Mouse (Mus musculus) kidney, embryonic 15.5 days (tissue): ENCODE data around the gene Efnb1. TPM values are rescaled to one million over a fixed set of nuclear protein-coding genes. Genes with fewer than 3 reads are reported as not detected.

Source experiments
- ATAC-seq: fragments of 200-750 bp; cut with Nextera tagmentation; replicated peaks from 2 replicates; pipeline ENCODE4 v1.8.0; 2017; ENCODE audit warnings: moderate TSS enrichment; ENCODE audit not compliant: low FRiP score
- H3K27ac ChIP-seq: fragments of 300-500 bp; sonication (generic); 2 replicates; pipeline ENCODE4 v1.5.1; 2015; ENCODE audit warnings: mild to moderate bottlenecking, inconsistent platforms
- H3K27me3 ChIP-seq: fragments of 300-500 bp; sonication (generic); 2 replicates; pipeline ENCODE4 v1.6.1; 2015; ENCODE audit warnings: inconsistent platforms
- H3K36me3 ChIP-seq: fragments of 300-500 bp; sonication (generic); 2 replicates; pipeline ENCODE4 v1.6.1; 2015; ENCODE audit warnings: inconsistent platforms
- H3K4me1 ChIP-seq: fragments of 300-500 bp; sonication (generic); 2 replicates; pipeline ENCODE4 v1.6.1; 2015; ENCODE audit warnings: inconsistent platforms
- H3K4me2 ChIP-seq: fragments of 300-500 bp; sonication (generic); 2 replicates; pipeline ENCODE4 v1.6.1; 2015; ENCODE audit warnings: moderate library complexity, mild to moderate bottlenecking, inconsistent platforms
- H3K4me3 ChIP-seq: fragments of 300-500 bp; sonication (generic); replicated peaks from 2 replicates; pipeline ENCODE4 v1.5.1; 2015; ENCODE audit warnings: mild to moderate bottlenecking, inconsistent platforms
- H3K9ac ChIP-seq: fragments of 300-500 bp; sonication (generic); 2 replicates; pipeline ENCODE4 v1.6.1; 2015; ENCODE audit warnings: mild to moderate bottlenecking, inconsistent platforms
- H3K9me3 ChIP-seq: fragments of 300-500 bp; sonication (generic); replicated peaks from 2 replicates; pipeline ENCODE4 v1.6.1; 2016; ENCODE audit warnings: inconsistent platforms
- WGBS: fragments of 180-500 bp; shearing (Covaris S2); methylation state at CpG from one replicate; pipeline ENCODE4 v1.1.7; 2015; ENCODE audit warnings: mixed read lengths; 5-methylcytosine and 5-hydroxymethylcytosine counted together
- polyA plus RNA-seq: library from polyadenylated mRNA; unstranded; fragments of >200 nt; fragmentation: Nextera tagmentation; extraction: Ambion mirVana; gene quantifications from 2 replicates; pipeline ENCODE4 v1.2.1, GENCODE M21; 2015

Gene Efnb1
- polyA plus RNA-seq, 1 experiment from 2014 or later, result 69.5 TPM

GRCm38 (mm10) chrX:99164111-99164510, 28.2 kb downstream of the Efnb1 start:
- Histone ChIP-seq H3K4me3 (no peak overlapping the region), H3K4me2 (no peak overlapping the region), H3K4me1 (no peaks in the 10 kb centered on the region), H3K27me3 (peaks cover 67% of the 10 kb centered on the region), H3K9me3 (no peaks in the 10 kb centered on the region), H3K27ac (no peak overlapping the region), H3K36me3 (no peaks in the 10 kb centered on the region), H3K9ac (no peak overlapping the region)
- 94% methylated on average over 2 of the region's 2 CpGs for WGBS
- ATAC-seq, result no peak

GRCm38 (mm10) chrX:99164855-99165368, 29.0 kb downstream of the Efnb1 start:
- no peak for ATAC-seq
- Histone ChIP-seq H3K4me2 (no peak overlapping the region), H3K9ac (no peak overlapping the region), H3K9me3 (no peaks in the 10 kb centered on the region), H3K4me1 (no peaks in the 10 kb centered on the region), H3K4me3 (no peak overlapping the region), H3K27me3 (peaks cover 61% of the 10 kb centered on the region), H3K27ac (no peak overlapping the region), H3K36me3 (no peaks in the 10 kb centered on the region)
- WGBS, result 64% methylated on average over 4 of the region's 4 CpGs

- Histone ChIP-seq H3K9ac (no peak overlapping the region), H3K4me1 (peaks cover 9% of the 10 kb centered on the region; the same call in 1 of the 2 replicates), H3K9me3 (no peaks in the 10 kb centered on the region), H3K4me3 (no peak overlapping the region), H3K4me2 (no peak overlapping the region), H3K27me3 (peaks cover 66% of the 10 kb centered on the region), H3K27ac (no peak overlapping the region), H3K36me3 (no peaks in the 10 kb centered on the region)
- WGBS, result 59% methylated on average over 1 of the region's 1 CpGs
- ATAC-seq, result no peak
These were observed 31.1 kb downstream of the Efnb1 start for GRCm38 (mm10) chrX:99167014-99167413.

- H3K4me3 ChIP-seq, result no peak overlapping the region
- H3K36me3 ChIP-seq, result no peaks in the 10 kb centered on the region
- H3K27me3 ChIP-seq, result peaks cover 67% of the 10 kb centered on the region
- no peak overlapping the region for H3K9ac ChIP-seq
- H3K4me2 ChIP-seq, result no peak overlapping the region
- peaks cover 14% of the 10 kb centered on the region; the same call in 1 of the 2 replicates for H3K4me1 ChIP-seq
- WGBS, result 59% methylated on average over 7 of the region's 7 CpGs
- no peak overlapping the region for H3K27ac ChIP-seq
- no peaks in the 10 kb centered on the region for H3K9me3 ChIP-seq
- no peak for ATAC-seq
These were observed 31.6 kb downstream of the Efnb1 start for GRCm38 (mm10) chrX:99167550-99167949.

- ATAC-seq, result peak; percentile 90
- H3K9me3 ChIP-seq, result no peaks in the 10 kb centered on the region
- H3K27me3 ChIP-seq, result peaks cover 70% of the 10 kb centered on the region
- H3K4me1 ChIP-seq, result peaks cover 15% of the 10 kb centered on the region; the same call in 1 of the 2 replicates
- no peak overlapping the region for H3K4me3 ChIP-seq
- no peaks in the 10 kb centered on the region for H3K36me3 ChIP-seq
- no peak overlapping the region for H3K9ac ChIP-seq
- H3K4me2 ChIP-seq, result no peak overlapping the region
- WGBS, result 34% methylated on average over 5 of the region's 5 CpGs
- peak overlapping the region; percentile 72 for H3K27ac ChIP-seq
These were observed 36.4 kb downstream of the Efnb1 start for GRCm38 (mm10) chrX:99172301-99172700.

GRCm38 (mm10) chrX:99185081-99185596, 49.2 kb downstream of the Efnb1 start:
- Histone ChIP-seq H3K9ac (no peak overlapping the region), H3K27me3 (peaks cover 76% of the 10 kb centered on the region), H3K27ac (no peak overlapping the region), H3K9me3 (no peaks in the 10 kb centered on the region), H3K4me3 (no peak overlapping the region), H3K36me3 (no peaks in the 10 kb centered on the region), H3K4me1 (peaks cover 9% of the 10 kb centered on the region), H3K4me2 (no peak overlapping the region)
- WGBS, result 70% methylated on average over 8 of the region's 9 CpGs
- ATAC-seq, result no peak; the same call in 1 of the 2 replicates

GRCm38 (mm10) chrX:99186497-99187435, 50.8 kb downstream of the Efnb1 start:
- Histone ChIP-seq H3K36me3 (no peaks in the 10 kb centered on the region), H3K4me1 (peaks cover 20% of the 10 kb centered on the region), H3K27me3 (peaks cover 78% of the 10 kb centered on the region), H3K4me2 (no peak overlapping the region), H3K9me3 (no peaks in the 10 kb centered on the region), H3K9ac (no peak overlapping the region), H3K27ac (no peak overlapping the region), H3K4me3 (no peak overlapping the region)
- WGBS, result 38% methylated on average over 10 of the region's 10 CpGs
- 0 out of 2 replicates have a peak, but pooled peaks have one; percentile 19 for ATAC-seq

- no peaks in the 10 kb centered on the region for H3K9me3 ChIP-seq
- H3K4me2 ChIP-seq, result no peak overlapping the region
- no peak overlapping the region for H3K9ac ChIP-seq
- peak; percentile 81 for ATAC-seq
- peaks cover 62% of the 10 kb centered on the region for H3K27me3 ChIP-seq
- 37% methylated on average over 10 of the region's 10 CpGs for WGBS
- no peak overlapping the region for H3K4me3 ChIP-seq
- H3K27ac ChIP-seq, result peak overlapping the region; percentile 37; the same call in 1 of the 2 replicates
- H3K36me3 ChIP-seq, result no peaks in the 10 kb centered on the region
- peaks cover 21% of the 10 kb centered on the region for H3K4me1 ChIP-seq
These were observed 55.6 kb downstream of the Efnb1 start for GRCm38 (mm10) chrX:99191441-99192087.

GRCm38 (mm10) chrX:99196910-99197309, 61.0 kb downstream of the Efnb1 start:
- Histone ChIP-seq H3K27me3 (peaks cover 42% of the 10 kb centered on the region), H3K4me2 (no peak overlapping the region), H3K4me3 (no peak overlapping the region), H3K36me3 (no peaks in the 10 kb centered on the region), H3K27ac (no peak overlapping the region), H3K4me1 (peaks cover 38% of the 10 kb centered on the region), H3K9me3 (no peaks in the 10 kb centered on the region), H3K9ac (no peak overlapping the region)
- 46% methylated on average over 9 of the region's 9 CpGs for WGBS
- no peak for ATAC-seq

GRCm38 (mm10) chrX:99198532-99198931, 62.6 kb downstream of the Efnb1 start:
- WGBS, result 27% methylated on average over 8 of the region's 9 CpGs
- H3K27me3 ChIP-seq, result peaks cover 43% of the 10 kb centered on the region
- peak overlapping the region; percentile 25 for H3K4me3 ChIP-seq
- H3K36me3 ChIP-seq, result no peaks in the 10 kb centered on the region
- H3K9ac ChIP-seq, result peak overlapping the region; percentile 24; the same call in 1 of the 2 replicates
- H3K4me1 ChIP-seq, result peaks cover 38% of the 10 kb centered on the region
- peak overlapping the region; percentile 94 for H3K27ac ChIP-seq
- peak overlapping the region; percentile 55 for H3K4me2 ChIP-seq
- H3K9me3 ChIP-seq, result no peaks in the 10 kb centered on the region
- ATAC-seq, result peak; percentile 50
